Mouse (Mus musculus) embryonic fibroblast, embryonic 13.5 days (primary cell): Measurements from ENCODE around the gene Nell2. TPM values are rescaled to one million over a fixed set of nuclear protein-coding genes. Genes with fewer than 3 reads are reported as not detected.

Experiments used
- H3K27ac ChIP-seq: 2 replicates; pipeline ENCODE4 v1.5.1; 2012; ENCODE audit warnings: low read length, control low read depth, inconsistent platforms; ENCODE audit not compliant: insufficient read depth
- H3K4me1 ChIP-seq: 2 replicates; pipeline ENCODE4 v1.6.1; 2011; ENCODE audit warnings: low read length; ENCODE audit not compliant: control insufficient read depth, insufficient read depth
- H3K4me3 ChIP-seq: 2 replicates; pipeline ENCODE4 v1.5.1; 2011; ENCODE audit warnings: mild to moderate bottlenecking, control low read depth, low read length; ENCODE audit not compliant: insufficient read depth
- CTCF ChIP-seq: IDR thresholded peaks from 2 replicates; pipeline ENCODE4 v1.5.1; 2011; ENCODE audit warnings: mild to moderate bottlenecking, control low read depth, low read length, moderate library complexity, borderline replicate concordance; ENCODE audit not compliant: insufficient read depth
- POLR2A ChIP-seq: IDR thresholded peaks from 2 replicates; pipeline ENCODE4 v1.6.1; 2011; ENCODE audit warnings: low read depth, mild to moderate bottlenecking, control low read depth, low read length, moderate library complexity
- polyA plus RNA-seq: library from polyadenylated mRNA; stranded (reverse); fragments of >200 nt; gene quantifications from 2 replicates; pipeline ENCODE4 v1.2.4, GENCODE M21; 2011; ENCODE audit warnings: low read depth; ENCODE audit not compliant: missing spikeins, insufficient read length

Nell2 gene
- polyA plus RNA-seq, 1 experiment: 4.2 TPM

DNA sequence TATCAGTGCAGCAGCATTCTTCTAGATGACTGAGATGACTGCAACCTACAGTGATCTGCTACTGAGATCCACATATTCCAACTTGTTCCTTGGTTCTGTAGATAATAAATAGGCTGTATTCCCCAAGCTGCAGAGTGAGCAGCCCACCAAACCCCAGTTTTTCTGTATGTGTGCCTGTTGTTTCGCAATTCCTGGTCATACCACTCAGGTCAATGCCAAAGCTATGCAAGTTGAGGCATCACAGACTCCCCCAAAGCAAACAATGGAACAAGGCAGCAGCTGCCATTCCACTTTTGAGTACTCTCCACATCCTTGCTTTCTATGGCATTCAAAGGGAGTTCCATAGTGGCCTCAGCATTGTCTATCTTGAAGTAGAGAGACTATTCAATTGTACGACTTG lies 383.2 kb downstream of the Nell2 start:
- Histone ChIP-seq H3K4me1 (peaks cover 21% of the 10 kb centered on the region), H3K4me3 (no peak overlapping the region)
- no peak for TF ChIP-seq CTCF
- TF ChIP-seq POLR2A: no peak

DNA sequence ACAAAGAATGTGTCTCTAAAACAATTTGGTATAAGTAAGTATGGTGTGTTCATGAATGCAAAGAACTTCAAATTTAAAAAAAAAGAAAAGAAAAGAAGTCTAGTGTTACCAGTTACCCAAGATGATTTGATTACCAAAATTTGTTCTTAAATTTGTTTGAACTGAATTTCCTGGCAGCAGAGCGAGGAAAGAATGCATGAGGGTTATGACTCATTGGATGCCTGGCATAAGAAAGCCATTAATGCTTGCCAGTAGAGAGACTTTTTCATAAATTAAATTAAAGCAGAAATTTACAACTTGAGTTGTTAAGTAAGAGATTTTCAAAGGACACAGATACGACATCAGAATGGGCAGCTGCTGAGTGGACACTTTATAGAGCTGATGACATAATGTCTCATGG lies 384.2 kb downstream of the Nell2 start:
- H3K4me1 ChIP-seq: peaks cover 21% of the 10 kb centered on the region
- no peak overlapping the region for H3K4me3 ChIP-seq
- H3K27ac ChIP-seq: peak overlapping the region; percentile 38
- TF ChIP-seq POLR2A (no peak), CTCF (no peak)

More for the DNA sequence above, 383.2 kb downstream of the Nell2 start:
- H3K27ac ChIP-seq: no peak overlapping the region

DNA sequence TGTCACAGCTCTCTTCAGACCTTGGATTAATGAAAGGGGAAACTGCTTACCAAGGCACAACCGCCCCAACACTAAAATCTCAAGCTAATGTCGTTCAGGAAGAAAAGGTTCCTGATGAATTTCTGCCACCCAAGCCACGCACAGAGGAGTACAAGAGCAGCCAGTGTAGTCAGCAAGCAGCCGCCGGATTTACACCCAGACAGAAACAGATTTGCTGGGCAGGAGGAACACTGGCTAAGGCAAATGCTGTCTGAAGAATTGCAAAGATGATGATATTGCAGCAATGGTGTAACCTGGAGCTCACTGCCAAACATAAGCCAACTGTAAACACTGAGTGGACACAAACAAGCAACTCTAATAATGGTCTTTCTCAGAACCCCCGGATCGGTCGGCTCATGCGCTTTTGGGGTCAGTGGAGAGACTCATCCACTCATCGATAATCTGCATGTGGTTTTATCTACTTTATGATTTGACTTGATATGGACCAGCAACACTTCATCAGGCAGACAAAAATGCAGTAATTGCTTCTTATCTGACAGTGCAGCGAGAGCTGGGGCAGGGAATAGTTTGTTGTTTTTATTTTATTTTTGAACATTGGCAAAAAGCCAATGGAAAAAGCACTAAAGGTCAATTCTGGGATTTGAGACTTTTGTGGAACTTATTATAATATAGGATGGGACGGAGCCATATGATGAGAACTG lies 389.5 kb downstream of the Nell2 start:
- no peak for TF ChIP-seq CTCF
- TF ChIP-seq POLR2A: no peak
- H3K4me3 ChIP-seq: no peak overlapping the region
- peaks cover 7% of the 10 kb centered on the region for H3K4me1 ChIP-seq
- no peak overlapping the region for H3K27ac ChIP-seq

DNA sequence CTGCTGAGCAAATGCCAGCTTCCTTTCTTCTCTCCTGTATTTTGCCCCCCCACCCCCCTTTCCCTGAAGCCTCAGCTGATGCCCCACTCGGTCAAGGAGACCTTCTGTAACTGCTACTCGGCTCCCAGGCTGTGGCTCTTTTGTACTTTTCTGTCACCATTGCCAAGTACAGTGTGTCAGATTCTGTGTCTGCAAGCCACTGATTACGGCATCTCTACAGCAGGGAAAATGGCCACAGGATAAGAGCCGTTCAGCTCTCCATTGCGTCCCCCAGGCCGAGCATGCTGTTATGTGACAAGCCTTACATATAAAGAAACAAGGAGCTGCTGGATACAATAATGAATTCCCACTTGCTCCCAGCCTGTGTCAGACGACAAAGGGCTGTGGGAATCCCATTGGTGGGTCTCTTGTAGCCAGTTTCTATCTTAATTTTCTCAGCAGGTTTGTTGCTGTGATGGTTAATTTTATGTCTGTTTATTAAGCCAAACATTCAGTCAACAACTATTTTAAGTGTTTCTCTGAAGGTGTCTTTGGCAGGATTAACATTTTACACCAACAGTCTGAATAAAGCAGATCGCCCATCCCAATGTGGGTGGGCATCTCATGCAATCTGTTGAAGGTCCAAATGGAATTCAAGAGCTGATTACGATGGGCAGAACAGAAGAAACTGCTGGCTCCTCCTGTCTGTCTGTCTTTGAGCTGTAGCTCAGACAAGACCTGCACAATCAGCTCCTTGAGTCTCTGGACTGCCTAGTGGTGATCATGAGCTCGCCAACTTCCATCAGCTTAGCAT lies 391.1 kb downstream of the Nell2 start:
- H3K4me1 ChIP-seq: no peaks in the 10 kb centered on the region
- no peak overlapping the region for H3K27ac ChIP-seq
- H3K4me3 ChIP-seq: no peak overlapping the region
- TF ChIP-seq CTCF (no peak), POLR2A (no peak)

DNA sequence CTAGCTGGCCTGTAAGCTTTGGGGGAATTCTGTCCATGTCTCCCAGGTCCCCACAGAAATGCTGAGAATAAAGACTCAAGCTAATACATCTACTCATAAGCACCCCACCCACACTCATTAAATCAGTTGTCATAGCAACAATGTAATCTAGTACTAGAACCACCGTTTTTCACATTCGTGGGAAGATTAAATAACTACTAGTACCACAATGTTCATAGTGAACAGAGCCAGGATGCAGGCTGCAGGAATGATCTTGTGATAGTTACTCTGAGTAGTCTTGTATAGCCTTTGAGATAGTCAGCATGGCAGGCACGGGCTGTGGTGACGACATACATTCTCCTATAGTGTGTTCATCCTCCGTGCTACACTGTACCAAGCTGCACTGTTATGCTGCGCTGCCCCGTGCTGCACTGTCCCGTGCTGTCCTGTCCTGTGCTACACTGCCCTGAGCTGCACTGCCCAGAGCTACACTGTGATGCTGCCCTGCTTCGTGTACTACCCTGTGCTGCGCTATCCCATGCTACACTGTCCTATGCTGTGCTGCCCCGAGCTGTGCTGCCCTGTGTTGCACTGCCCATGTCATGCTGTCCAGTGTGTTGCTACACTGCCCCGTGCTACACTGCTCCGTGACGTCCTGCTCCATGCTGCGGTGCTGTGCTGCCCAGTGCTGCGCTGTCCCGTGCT lies 392.3 kb downstream of the Nell2 start:
- Histone ChIP-seq H3K4me3 (no peak overlapping the region), H3K27ac (no peak overlapping the region), H3K4me1 (no peaks in the 10 kb centered on the region)
- TF ChIP-seq CTCF (no peak; the same call in 1 of the 2 replicates), POLR2A (no peak)

DNA sequence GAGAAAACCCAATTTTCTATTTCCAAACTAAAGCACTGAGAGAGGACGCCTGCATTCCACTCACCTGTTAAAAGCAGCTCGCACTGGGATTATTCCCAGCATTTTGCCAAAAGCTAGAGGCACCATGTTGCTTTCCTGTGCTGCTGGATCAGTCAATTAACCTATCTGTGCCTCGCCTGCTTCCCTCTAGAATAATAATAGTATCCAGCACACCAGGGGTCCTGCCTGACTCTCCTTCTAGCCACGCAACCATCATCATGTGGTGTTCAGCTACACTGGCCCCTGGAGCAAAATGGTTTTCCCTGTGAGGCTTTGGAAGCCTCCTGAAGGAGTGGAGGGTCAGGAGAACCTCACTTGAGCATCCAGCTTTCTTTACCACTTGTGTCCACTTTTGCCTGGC lies 397.0 kb downstream of the Nell2 start:
- no peak for TF ChIP-seq CTCF
- TF ChIP-seq POLR2A: no peak
- Histone ChIP-seq H3K4me1 (no peaks in the 10 kb centered on the region), H3K27ac (no peak overlapping the region), H3K4me3 (no peak overlapping the region)

DNA sequence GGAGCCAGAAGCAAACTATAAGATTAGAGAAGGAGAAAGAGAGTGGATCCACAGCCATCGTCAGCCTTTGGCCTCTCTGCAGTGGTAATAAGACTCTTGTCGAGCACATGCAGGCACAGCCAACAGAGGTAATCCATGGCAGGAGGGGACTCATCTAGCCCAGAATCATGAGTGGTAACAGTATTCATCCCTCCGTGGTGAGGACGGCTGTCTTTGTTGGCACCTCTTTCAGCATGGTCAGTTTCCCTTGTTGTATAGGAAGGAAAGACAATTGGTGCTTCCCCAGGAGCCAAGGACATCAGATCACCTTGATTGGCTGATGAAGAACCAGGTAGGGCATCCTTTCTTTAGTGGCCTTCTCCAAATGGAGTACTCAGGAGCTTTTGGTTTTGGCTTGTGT lies 419.7 kb downstream of the Nell2 start:
- Histone ChIP-seq H3K4me1 (no peaks in the 10 kb centered on the region), H3K4me3 (no peak overlapping the region), H3K27ac (no peak overlapping the region)
- TF ChIP-seq CTCF (no peak), POLR2A (no peak)

DNA sequence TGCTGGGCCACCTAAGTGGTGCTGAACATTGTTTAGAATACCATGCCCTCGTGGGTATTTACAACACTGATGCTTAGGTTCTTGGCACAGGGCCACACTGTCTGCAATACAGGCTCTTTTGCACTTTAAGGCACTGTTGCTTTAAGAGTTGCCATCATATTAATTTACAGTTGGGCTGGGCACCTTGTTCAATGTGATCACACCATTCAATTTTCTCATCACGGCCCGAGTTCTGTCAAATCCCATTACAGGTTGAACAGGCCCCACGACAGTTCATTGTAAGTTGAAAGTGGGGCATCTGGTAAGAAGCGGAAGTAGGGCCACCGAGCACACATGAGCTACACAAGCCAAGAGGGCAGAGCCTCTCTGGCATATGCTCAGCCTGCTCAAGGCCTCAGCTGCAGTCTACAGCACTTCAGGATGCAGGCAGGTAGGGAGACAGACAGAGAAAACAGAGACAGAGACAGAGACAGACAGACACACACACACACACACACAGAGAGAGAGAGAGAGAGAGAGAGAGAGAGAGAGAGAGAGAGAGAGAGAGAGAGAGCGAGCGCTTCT lies 421.0 kb downstream of the Nell2 start:
- no peak overlapping the region for H3K27ac ChIP-seq
- no peaks in the 10 kb centered on the region for H3K4me1 ChIP-seq
- TF ChIP-seq POLR2A (no peak), CTCF (no peak)
- H3K4me3 ChIP-seq: no peak overlapping the region

DNA sequence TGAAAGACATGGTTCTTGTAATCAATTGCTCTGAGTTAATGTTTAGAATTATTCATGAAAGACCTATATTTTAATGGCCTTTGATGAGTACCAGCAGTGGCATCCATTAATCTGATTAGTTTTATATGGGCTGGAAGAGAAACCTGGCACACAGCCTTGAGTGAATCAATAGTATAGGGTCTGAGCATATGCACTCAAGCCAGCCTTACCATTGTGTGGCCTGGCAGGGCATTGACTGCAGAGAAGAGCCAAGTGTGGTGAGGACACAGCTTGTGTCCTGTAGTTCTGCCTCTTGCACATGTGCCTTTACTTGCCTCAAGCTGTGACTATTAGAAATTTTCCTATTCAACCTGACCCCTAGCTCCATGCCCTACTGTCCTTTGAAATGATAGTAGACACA lies 426.8 kb downstream of the Nell2 start:
- no peak for TF ChIP-seq CTCF
- TF ChIP-seq POLR2A: no peak
- no peaks in the 10 kb centered on the region for H3K4me1 ChIP-seq
- H3K27ac ChIP-seq: no peak overlapping the region
- no peak overlapping the region for H3K4me3 ChIP-seq
